Mouse (Mus musculus) brain, adult 2 months (tissue): ENCODE measurements around the gene Cactin.

Experiments
- DNase-seq: peaks from one replicate; pipeline ENCODE4 v3.0.0; 2011; ENCODE audit warnings: low read depth, low spot score

Cactin gene

DNA sequence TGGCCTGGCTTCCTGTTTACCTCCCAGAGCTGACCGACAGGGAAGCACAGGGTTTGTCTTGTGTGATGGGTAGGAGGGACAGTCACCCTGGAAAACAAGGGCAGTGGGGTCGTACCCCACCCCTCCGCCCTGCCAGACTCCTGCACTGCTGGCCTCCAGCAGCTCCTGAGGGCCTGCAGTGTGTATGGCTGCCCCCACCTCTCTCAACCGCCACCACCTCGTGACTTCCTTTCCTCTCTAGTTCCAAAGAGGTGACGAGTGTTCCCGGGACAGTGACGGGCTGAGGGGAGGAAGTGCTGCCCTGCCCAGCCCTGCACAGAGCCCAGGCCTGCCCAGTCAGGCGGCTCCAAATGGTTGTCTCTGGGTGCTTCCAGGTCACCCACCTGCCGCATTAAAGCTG lies 23.1 kb upstream of the Cactin start:
- no peak for DNase-seq

DNA sequence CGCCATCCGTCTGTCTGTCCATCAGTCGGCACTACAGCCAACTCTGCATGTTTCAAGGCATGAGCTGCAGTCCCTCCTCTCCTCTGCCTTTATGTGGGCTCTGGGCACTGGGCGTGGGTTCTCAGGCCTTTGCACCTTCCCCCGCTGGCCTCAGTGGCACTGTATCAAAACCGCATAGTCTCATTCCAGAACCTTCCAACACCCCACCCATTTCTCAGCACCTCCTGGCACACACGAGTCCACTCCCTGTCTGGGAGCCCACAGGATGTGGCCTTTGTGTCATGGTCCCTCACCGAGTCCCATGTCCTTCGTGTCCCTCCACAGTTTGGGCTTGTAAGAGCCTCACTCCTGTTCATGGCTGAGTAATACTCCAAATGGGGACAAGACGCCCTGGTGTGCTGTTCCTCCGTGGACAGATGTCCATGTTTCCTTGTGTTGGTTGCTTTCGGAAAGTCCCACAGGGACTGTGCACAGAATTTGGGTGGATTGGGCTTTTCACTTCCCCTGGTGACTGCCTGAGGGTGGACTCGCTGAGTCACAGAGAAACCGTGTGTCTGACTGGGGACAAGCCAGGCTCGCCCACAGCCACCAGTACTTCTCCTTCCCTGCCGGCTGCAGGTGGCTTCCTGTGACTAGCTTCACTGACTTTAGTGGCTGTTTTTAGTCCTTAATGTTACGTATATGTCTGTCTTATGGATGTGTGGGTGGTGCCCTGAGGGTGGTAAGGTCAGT lies 22.4 kb upstream of the Cactin start:
- peak; percentile 90 for DNase-seq

DNA sequence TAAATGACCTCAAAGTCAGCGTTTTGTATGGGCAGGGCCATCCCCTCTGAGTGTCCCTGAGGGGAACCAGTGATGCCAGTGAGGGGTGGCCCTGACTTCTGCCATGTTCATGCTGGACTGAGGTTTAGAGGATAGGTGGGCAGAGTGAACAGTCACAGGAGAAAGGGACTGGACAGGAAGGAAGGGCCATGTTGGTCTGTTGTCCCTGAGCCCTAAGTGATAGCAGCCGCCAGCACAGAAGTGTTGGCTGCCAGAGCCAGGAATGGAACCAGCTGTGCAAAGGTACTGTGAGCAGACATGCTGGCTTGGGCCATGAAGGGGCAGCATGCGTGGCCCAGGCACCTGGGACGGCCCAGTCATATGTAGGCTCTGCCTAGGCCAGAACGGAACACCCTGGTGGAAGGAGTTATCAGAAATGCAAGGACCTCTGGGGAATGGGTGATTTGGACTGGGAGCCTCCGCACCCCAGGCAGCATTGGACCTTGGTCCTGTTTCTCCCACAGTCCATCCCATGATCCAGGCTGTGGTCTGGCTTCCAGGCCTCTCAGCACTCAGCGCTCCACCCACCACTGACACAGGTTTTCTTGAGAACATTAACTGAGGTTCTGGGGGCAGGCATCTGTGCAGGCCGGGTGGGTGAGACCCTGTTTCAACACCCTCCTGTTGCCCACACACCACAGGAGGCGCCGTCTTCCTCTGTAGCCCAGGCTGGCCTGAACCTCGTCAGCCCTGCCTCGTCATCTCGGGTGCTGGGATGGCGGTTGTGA lies 21.1 kb upstream of the Cactin start:
- no peak for DNase-seq

DNA sequence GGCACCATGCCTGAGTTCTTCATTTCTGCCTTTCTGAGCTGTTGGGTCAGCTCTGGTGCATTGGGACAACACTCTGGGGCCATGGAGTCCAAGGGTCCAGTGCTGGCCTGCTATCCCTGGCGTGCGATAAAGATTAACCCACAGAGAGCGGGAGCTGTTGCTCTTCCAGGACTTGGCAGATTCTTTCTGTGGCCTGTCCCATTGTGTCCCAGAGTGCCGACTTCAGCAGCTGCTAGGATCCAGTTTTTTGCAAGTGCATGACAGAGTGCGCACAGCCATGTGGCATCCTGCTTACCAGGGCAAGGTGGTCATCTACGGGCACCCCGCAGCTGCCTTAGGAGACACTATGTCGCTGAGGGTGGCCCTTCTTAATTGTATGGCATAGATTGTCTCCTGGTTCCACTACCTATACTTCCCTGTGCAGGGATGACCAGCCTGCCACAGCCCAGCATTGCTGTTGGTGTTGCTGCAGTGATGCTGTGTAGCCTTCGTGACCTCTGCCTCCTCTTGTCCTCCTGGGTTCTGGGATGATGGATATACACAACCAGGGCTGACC lies 20.5 kb upstream of the Cactin start:
- DNase-seq: no peak

DNA sequence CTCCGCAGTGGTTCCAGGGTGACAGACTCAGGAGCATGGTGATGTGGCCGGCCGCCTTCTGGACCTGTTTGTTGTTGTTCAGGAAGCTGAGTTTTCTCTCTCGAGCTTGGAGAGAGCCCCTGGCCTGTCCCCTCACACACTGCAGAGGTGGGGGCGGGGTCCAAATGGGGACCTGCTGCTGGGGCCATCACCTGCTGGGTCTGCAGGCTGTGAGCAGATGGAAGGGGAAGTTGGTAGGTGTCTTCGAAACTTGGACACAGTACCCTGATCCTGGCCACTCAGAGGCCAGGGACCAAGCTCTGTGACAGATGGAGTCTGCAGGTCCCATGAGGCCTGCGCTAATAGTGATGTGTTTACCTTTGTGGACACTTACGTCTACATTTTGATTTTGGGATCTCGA lies 19.6 kb upstream of the Cactin start:
- DNase-seq: peak; percentile 87

DNA sequence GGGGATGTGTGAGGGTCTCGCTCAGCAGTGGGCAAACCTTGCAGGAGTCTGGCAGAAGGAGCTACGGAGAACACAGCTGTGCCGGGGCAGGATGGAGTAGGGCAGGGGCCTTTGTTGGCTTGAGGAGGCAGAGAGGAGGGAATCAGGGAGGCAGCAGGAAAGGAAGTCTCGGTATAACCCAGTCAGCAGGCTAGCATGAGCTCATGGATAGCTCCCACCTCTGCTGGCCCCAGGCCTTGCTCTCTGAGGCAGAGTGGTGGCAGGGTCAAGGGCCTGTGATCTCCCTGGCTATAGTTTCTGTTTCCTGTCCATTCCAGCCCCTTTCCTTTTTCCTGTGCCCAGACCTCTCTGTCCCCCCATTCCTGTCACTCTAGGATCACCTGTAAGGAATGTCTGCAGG lies 18.6 kb upstream of the Cactin start:
- DNase-seq: no peak

DNA sequence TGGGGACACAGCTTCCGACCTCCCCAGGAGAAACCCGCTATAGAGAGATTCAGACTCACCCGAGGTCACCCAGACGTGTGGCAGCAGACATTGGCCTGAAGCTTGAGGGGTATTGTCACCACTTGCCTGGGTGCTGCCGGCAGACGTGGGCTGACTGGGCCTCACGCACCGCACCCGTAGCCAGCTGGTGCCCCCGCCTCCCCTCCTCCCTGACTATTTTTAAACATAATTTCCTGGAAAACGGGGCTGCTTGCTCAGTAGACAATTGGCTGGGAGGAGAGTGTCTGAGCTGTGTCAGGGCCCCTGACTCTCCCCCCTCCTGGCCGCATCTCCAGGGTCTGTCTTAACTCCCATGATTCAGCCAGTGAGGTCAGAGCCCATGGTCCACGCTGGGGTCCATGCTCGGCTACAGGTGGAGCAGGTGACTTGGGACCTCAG lies 18.1 kb upstream of the Cactin start:
- DNase-seq: peak; percentile 88

DNA sequence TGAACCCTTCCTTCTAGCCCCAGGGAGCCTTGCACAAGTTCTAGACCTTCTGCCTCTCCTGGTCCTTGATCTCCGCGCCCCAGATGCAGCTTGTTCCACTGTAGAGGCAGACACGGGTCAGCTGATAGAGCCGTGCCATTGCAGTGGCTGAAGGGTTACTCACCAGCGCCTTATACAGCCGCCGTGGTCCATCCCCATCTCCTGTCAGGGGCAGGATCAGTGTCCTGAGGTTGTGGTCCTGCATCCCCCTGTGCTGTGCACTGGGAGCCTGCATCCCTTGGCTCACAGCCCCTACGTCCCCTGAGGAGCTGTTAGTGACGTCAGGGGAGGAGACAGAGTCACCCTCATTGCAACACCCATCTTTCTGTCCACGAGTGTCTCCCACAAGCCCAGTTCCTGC lies 17.6 kb upstream of the Cactin start:
- no peak for DNase-seq

DNA sequence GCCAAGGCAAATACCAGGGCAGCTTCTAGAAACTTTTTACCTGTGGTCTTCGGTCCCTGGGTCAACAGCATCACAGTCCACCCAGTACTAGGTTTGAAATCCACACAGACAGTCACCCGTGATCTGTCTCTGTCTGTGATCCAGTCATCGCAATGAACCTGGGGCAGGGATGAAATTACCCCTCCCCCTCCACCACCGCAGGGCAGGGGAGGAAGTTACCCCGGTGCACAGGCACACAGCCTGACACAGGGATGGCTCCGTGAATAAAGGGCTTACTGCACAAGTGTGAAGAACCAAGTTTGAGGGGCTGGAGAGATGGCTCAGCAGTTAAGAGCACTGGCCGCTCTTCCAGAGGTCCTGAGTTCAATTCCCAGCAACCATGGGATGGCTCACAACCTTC lies 17.1 kb upstream of the Cactin start:
- DNase-seq: no peak

DNA sequence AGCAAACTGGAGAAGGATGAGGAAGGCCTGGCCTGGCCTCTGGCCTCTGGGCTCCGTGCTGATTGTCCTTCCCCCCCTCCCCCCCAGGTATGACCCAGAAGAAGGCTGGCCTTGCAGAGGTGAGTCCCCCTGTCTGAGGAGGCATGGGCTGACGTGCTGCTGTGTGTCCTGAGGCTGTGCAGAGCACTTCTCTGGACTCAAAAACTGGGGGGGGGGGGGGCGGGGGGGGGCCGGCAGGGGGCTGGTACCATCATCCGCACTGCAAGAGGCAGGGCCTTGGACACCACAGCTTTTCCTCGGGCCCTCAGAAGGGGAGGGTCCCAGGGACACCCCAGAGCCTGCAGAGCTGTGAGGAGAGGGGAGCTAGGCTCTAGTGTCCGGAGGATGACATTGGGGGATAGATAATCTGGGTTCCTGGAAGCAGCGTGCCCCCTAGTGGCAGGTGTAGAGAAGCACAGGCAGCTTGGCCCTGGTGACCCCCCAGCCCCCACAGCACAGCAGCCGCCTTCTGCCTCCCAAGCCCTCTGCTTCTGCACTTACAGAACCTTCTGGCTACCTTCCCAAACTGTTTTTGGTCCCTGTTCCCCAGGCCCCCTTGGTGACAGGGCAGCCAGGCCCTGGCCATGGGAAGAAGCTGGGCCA lies 16.2 kb upstream of the Cactin start:
- peak; percentile 80 for DNase-seq

DNA sequence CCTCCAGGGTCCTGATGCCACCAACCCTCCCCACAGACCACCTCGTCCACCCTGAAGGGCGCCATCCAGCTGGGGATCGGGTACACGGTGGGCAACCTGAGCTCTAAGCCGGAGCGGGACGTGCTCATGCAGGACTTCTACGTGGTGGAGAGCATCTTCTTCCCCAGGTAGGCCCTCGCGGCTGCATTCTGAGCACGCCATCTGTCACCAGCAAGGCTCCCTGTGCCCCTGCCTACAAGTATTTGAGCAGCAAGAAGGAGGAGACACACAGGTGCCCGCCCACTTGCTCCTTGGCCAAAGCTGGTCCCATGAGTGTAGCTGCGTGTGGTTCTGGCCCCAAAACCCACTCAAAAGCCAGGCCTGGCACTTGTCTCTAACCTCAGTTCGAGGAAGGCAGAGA lies 15.2 kb upstream of the Cactin start:
- DNase-seq: peak; percentile 77

DNA sequence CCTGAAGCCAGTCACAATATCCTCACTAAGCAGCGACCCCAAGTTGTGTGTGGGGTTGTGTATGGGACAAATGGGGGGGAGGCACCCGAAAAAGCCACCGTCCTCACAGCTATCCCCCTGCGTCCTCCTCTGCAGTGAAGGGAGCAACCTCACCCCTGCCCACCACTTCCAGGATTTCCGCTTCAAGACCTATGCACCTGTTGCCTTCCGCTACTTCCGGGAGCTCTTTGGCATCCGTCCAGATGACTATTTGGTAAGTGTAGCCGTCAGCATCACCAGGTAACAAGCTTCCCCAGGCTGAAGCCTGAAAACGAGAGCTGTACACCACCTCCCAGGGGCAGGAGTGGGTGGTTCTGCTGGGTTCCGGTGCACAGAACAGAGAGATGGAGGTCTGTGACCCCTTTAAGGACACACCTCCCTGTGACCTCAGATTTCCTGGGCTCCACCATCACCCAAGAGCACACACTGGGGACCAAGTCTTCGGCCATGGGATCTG lies 14.7 kb upstream of the Cactin start:
- no peak for DNase-seq

DNA sequence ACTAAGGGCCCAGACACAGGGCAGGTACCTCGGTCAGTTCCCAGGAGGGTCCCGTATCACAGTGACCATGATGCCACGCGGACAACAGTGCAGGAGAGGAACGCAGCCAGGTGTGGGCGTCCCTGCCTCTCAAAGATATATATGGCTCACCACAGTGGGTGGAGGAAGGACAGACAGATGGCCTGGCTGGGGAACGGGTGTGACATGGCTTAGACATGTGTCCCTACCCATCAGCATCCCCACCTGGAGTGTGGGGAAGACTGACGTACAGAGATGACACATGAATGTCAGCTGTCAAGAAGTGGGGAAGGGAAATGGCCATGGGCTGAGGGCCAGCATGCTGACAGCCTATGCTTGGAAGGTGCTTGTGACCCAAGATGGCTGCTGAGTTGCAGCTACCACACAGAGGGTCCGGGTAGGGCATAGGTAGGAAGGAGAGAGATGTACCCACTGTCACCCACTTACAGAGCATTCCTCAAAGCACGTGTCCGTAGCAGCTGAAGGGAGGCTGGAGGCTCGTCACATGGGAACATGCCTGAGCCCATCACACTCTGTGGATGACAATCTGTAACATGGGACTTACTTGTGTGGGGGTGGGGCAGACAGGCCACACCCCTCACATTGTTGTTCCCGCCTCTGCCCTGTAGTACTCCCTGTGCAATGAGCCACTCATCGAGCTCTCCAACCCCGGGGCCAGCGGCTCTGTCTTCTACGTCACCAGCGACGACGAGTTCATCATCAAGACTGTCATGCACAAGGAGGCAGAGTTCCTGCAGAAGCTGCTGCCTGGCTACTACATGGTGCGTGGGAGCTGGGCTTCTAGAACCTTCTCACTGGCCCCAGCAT lies 13.8 kb upstream of the Cactin start:
- DNase-seq: peak; percentile 78

DNA sequence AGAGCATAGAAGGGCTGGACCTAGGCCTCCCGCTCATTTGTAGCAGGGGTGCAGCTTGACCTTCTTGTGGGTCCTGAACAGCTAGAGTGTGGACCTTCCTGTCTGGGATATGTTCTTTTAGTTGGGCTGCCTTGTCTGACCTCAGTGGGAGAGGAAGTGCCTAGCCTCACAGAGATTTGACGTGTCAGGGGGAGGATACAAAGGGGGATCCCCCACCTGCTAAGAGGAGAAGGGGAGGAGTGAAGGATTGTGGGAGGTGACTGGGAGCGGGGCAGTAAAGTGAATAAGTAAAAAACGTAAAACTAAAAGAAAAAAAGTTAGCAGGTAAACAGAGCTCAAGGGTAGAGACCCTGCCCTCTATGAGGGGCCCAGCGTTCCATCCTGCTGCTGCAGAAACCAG lies 11.3 kb upstream of the Cactin start:
- DNase-seq: no peak

DNA sequence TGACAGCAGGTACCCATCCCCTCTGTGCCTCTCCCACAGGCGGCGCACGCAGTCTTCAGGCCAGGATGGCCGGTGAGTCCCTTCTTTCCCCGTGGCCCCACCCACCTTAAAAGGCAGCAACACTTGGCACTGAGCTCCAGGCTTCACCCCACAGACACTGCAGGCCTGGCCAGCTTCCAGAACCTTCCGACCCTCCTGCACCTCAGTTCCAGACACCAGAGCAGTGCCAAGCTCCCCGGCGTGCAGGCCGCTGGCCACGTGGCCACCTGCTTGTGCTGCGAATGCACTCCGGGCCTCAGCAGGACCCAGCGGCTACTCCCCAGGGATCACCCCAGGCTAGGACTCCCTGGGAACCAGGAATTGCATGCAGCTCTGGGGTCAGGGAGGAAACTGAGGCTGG lies 7.3 kb upstream of the Cactin start:
- DNase-seq: no peak

DNA sequence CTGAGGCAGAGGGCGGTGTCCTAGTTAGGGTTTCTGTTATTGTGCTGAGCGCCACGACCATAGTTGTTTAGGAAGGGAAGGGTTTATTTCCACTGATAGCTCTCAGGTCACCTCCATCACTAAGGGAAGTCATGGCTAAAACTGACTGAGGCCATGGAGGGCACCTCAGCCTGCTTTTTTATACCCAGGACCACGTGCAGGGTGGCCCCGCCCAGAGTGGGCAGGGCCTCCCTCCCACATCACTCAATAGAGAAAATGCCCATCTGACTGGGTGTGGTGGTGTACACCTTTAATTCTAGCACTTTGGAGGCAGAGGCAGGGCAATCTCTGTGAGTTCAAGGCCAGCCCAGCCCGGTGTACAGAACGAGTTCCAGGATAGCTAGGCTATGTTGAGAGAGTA lies 6.7 kb upstream of the Cactin start:
- no peak for DNase-seq

DNA sequence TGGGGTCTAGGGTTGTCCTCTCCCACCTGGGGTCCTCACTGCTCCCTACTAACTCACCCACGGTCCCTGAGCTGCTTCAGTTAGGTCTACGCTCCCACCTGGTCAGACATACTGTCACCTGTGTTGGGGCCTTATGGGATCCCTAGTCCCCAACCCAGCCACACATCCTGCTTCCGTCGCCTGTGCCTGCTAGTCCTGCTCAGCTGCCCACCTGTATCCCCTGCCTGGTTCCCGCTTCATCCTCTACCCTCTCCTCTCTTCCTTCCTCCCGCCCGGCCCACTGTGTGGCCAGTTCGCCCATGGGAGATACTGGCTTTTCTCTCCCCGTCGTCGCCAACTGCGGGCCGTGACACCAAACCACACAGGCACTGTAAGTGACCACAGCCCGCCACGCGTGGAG lies 5.3 kb upstream of the Cactin start:
- no peak for DNase-seq

DNA sequence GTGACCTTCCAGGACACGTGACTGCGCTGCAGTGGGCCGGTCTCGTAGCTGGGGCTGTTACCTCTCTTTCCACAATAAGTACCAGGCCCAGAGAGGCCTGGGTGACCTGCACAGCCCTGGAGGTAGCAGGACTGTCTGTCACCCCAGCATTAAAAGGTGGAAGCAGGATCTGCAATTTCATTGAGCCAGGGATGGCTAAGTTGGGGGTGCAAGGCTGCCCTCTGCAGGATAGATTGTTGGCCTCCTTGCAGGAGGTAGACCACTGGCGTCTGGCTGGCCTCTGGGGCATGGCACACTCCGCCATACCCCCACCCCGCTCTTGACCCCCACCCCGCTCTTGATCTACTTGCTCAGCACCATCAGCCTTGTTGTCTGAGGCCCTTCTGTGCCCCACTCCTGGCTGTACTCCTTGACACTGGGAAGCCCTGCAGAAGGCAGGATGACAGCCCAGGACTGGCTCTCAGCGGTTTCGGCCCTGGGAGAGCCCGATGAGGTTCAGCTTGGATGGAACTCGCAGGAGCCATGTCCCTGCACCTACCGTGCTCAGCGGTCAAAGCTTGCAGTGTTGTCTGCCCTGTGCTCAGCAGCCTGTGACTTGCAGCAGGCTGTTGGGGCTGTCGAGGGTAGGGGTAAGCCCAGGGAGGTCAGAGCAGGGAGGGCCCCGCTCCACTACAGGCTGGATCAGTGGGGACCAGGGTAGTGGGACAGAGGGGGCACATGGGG lies 4.4 kb upstream of the Cactin start:
- DNase-seq: peak; percentile 70

DNA sequence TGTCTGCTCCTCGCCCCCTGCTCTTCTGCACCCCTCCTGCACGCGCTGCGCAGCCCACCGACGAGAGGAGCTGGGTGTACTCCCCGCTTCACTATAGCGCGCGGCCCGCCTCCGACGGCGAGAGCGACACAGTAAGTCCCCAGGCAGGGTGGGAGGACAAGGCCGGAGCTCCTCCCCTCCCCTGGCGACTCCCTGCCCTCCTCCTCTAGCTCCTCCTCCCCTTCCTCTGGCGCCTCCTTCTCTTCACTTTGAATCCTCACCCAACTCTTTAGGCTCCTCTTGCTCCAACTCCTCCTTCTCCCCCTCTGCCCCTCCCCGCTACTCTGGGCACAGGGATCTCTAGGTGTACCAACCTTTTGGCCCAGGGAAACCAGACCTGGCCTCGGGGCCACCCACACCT lies 3.6 kb upstream of the Cactin start:
- DNase-seq: peak; percentile 33

DNA sequence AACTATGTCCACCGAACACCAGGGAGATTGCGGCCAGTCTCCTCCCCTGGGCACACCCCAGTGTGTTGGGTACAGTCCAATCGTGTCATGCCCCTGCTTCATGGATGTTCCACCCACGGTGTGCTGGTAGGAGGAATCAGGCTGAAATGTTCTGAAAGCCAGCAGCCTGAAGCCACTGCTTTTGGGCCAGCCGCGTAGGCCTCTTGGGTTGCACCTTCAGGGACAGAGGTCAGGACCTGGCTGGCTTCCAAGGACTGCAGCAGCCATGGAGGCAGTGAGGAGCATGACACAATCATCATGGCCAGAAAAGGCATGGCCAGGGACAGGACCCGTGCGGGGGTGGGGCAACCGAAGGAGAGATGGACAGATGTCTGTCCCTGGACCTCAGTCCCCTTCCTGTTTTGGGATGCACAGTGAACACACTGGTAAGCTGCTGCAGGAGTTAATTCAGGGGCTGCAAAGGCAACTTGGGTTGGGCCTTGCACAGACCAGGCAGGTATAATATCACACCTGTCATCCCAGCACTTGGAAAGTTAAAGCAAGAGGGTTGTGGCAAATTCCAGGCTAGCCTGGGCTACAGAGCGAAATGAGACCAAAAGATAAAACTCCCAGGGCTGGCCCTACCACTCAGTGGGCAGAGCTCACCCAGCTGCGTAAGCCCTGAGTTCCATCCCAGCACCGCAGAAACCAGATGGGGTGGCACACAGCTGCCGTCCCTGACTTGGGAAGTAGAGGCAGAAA lies 2.1 kb upstream of the Cactin start:
- no peak for DNase-seq
